Mouse (Mus musculus): ENCODE results near the gene Dlst. TPM values are rescaled to one million over a fixed set of nuclear protein-coding genes. Genes with fewer than 3 reads are reported as not detected.

Dlst gene
- polyA plus RNA-seq, 1 experiment from 2014 or later: 123 TPM

- 18% methylated on average over 14 of the region's 14 CpGs for WGBS
- Histone ChIP-seq H3K4me2 (ENCODE audit: low read length) (peak overlapping the region; percentile 21; the same call in 1 of the 2 replicates), H3K27me3 (ENCODE audit: insufficient read depth, low read length) (no peaks in the 10 kb centered on the region), H3K9me3 (replicated peaks; ENCODE audit: low read length) (no peaks in the 10 kb centered on the region), H3K4me3 (replicated peaks; ENCODE audit: low read depth, low read length) (no peak overlapping the region), H3K4me1 (replicated peaks; ENCODE audit: insufficient read depth, low read length) (no peaks in the 10 kb centered on the region; the same call in 1 of the 2 replicates), H3K27ac (no peak overlapping the region), H3K36me3 (ENCODE audit: insufficient read depth, low read length) (no peaks in the 10 kb centered on the region), H3K9ac (ENCODE audit: low read depth, low read length) (0 out of 2 replicates have a peak overlapping the region, but pooled peaks have one; percentile 31)
- ATAC-seq (replicated peaks; ENCODE audit: low FRiP score, low read depth) (no peak), DNase-seq (ENCODE audit: low spot score) (peak; percentile 36)
- TF ChIP-seq CTCF (IDR thresholded peaks at IDR 0.05; ENCODE audit: low read depth): no peak
Measured at GRCm38 (mm10) chr12:85101001-85101400, 9.6 kb upstream of the Dlst start.

GRCm38 (mm10) chr12:85101521-85102106, 9.0 kb upstream of the Dlst start:
- 84% methylated on average over 5 of the region's 5 CpGs for WGBS
- DNase-seq (ENCODE audit: low spot score) (no peak), ATAC-seq (replicated peaks; ENCODE audit: low FRiP score, low read depth) (no peak)
- Histone ChIP-seq H3K9ac (ENCODE audit: low read depth, low read length) (no peak overlapping the region), H3K9me3 (replicated peaks; ENCODE audit: low read length) (no peaks in the 10 kb centered on the region), H3K4me2 (ENCODE audit: low read length) (no peak overlapping the region), H3K4me3 (replicated peaks; ENCODE audit: low read depth, low read length) (no peak overlapping the region), H3K36me3 (ENCODE audit: insufficient read depth, low read length) (no peaks in the 10 kb centered on the region), H3K27ac (no peak overlapping the region), H3K27me3 (ENCODE audit: insufficient read depth, low read length) (no peaks in the 10 kb centered on the region), H3K4me1 (replicated peaks; ENCODE audit: insufficient read depth, low read length) (peaks cover 3% of the 10 kb centered on the region; the same call in 1 of the 2 replicates)
- no peak for TF ChIP-seq CTCF (IDR thresholded peaks at IDR 0.05; ENCODE audit: low read depth)

DNA sequence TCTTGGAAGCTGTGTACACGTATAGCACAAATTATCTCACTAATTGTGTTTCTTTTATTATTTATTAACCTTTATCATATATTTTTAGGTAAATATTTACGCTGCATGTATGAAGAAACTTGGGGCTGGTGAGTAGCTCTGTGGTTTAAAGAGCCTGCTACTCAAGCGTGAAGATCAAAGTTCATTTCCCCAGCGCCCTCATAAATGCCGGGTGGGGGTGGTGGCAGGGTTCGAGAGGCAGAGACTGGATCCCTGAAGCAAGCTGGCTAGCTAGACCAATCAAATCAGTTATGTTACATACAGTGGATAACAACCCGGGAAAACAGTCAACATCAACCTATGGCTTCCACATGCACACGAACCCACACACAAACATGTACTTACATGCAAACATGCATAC, 7.5 kb upstream of the Dlst start:
- H3K9ac ChIP-seq (ENCODE audit: low read depth, low read length): no peak overlapping the region
- no peaks in the 10 kb centered on the region for H3K9me3 ChIP-seq (replicated peaks; ENCODE audit: low read length)
- H3K4me3 ChIP-seq (replicated peaks; ENCODE audit: low read depth, low read length): no peak overlapping the region
- no peak for ATAC-seq (replicated peaks; ENCODE audit: low FRiP score, low read depth)
- H3K4me2 ChIP-seq (ENCODE audit: low read length): no peak overlapping the region
- H3K27me3 ChIP-seq (ENCODE audit: insufficient read depth, low read length): no peaks in the 10 kb centered on the region
- TF ChIP-seq CTCF (IDR thresholded peaks at IDR 0.05; ENCODE audit: low read depth): no peak
- H3K36me3 ChIP-seq (ENCODE audit: insufficient read depth, low read length): no peaks in the 10 kb centered on the region
- no peak for DNase-seq (ENCODE audit: low spot score)
- peaks cover 3% of the 10 kb centered on the region; the same call in 1 of the 2 replicates for H3K4me1 ChIP-seq (replicated peaks; ENCODE audit: insufficient read depth, low read length)
- H3K27ac ChIP-seq: no peak overlapping the region
- 49% methylated on average over 8 of the region's 8 CpGs for WGBS

DNA sequence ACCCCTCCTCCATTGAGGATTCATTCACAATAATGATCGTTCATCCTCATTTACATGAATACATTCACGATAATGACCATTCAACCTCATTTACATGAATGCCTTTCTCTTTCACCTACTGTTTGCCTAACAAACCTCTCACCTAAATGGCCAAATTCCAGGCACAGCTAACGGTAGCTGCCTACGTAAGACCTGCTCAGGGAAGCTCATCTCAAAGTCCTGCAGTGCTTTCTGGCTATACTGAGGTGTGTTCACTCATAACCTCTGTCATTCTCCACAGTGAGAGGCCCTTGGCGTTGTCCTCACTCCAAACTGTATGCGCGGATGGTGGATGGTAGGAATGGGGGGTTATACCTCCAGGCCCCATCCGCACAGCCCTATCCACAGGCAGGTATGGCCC, 5.8 kb upstream of the Dlst start:
- no peak overlapping the region for H3K4me2 ChIP-seq (ENCODE audit: low read length)
- ATAC-seq (replicated peaks; ENCODE audit: low FRiP score, low read depth) (no peak), DNase-seq (ENCODE audit: low spot score) (no peak)
- WGBS: 81% methylated on average over 8 of the region's 8 CpGs
- H3K36me3 ChIP-seq (ENCODE audit: insufficient read depth, low read length): no peaks in the 10 kb centered on the region
- H3K9ac ChIP-seq (ENCODE audit: low read depth, low read length): no peak overlapping the region
- TF ChIP-seq CTCF (IDR thresholded peaks at IDR 0.05; ENCODE audit: low read depth): no peak
- H3K4me1 ChIP-seq (replicated peaks; ENCODE audit: insufficient read depth, low read length): peaks cover 9% of the 10 kb centered on the region
- no peak overlapping the region for H3K4me3 ChIP-seq (replicated peaks; ENCODE audit: low read depth, low read length)
- no peaks in the 10 kb centered on the region for H3K27me3 ChIP-seq (ENCODE audit: insufficient read depth, low read length)
- no peak overlapping the region for H3K27ac ChIP-seq
- H3K9me3 ChIP-seq (replicated peaks; ENCODE audit: low read length): no peaks in the 10 kb centered on the region

DNA sequence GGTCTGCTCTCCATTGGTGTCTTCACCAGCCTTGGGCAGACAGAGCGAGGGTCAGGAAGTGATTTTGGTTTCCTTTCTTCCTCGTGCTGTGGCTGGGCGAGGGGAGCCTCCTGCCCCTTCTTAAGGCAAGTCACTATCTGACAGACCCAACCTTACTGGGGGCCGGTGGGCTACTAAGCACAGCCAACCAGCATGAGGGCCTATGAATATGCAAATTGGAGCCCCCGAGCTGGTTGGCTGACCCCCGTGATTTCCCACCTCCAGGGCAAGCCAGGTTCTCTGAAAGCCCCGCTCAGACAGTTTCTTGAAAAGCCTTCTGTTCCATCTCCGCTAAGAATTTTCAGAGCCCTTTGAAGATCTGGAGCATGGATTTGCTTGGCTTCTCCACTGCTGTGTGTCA, 4.3 kb upstream of the Dlst start:
- H3K4me3 ChIP-seq (replicated peaks; ENCODE audit: low read depth, low read length): no peak overlapping the region
- H3K27ac ChIP-seq: no peak overlapping the region
- peak overlapping the region; percentile 44; the same call in 1 of the 2 replicates for H3K9ac ChIP-seq (ENCODE audit: low read depth, low read length)

GRCm38 (mm10) chr12:85108643-85109042, 2.0 kb upstream of the Dlst start:
- Histone ChIP-seq H3K4me2 (ENCODE audit: low read length) (no peak overlapping the region), H3K27ac (no peak overlapping the region), H3K9ac (ENCODE audit: low read depth, low read length) (no peak overlapping the region), H3K36me3 (ENCODE audit: insufficient read depth, low read length) (0 out of 2 replicates have a peak, but pooled peaks cover 5% of the 10 kb centered on the region), H3K27me3 (ENCODE audit: insufficient read depth, low read length) (no peaks in the 10 kb centered on the region), H3K4me1 (replicated peaks; ENCODE audit: insufficient read depth, low read length) (peaks cover 32% of the 10 kb centered on the region), H3K9me3 (replicated peaks; ENCODE audit: low read length) (no peaks in the 10 kb centered on the region), H3K4me3 (replicated peaks; ENCODE audit: low read depth, low read length) (no peak overlapping the region)
- ATAC-seq (replicated peaks; ENCODE audit: low FRiP score, low read depth) (no peak), DNase-seq (ENCODE audit: low spot score) (no peak)
- TF ChIP-seq CTCF (IDR thresholded peaks at IDR 0.05; ENCODE audit: low read depth): no peak
- WGBS: 60% methylated on average over 3 of the region's 3 CpGs

More for the DNA sequence above, 4.3 kb upstream of the Dlst start:
- 9% methylated on average over 8 of the region's 8 CpGs for WGBS
- no peaks in the 10 kb centered on the region for H3K9me3 ChIP-seq (replicated peaks; ENCODE audit: low read length)
- H3K4me2 ChIP-seq (ENCODE audit: low read length): peak overlapping the region; percentile 43
- no peak for ATAC-seq (replicated peaks; ENCODE audit: low FRiP score, low read depth)
- no peak for TF ChIP-seq CTCF (IDR thresholded peaks at IDR 0.05; ENCODE audit: low read depth)
- H3K4me1 ChIP-seq (replicated peaks; ENCODE audit: insufficient read depth, low read length): peaks cover 13% of the 10 kb centered on the region
- no peak for DNase-seq (ENCODE audit: low spot score)
- no peaks in the 10 kb centered on the region for H3K27me3 ChIP-seq (ENCODE audit: insufficient read depth, low read length)
- H3K36me3 ChIP-seq (ENCODE audit: insufficient read depth, low read length): no peaks in the 10 kb centered on the region
